Comparison of ENCODE assay signal across 27 mouse cellular contexts in genomic region chr2:5936068-5936467, GRCm38 (mm10). TPM values are rescaled to one million over a fixed set of nuclear protein-coding genes. Genes with fewer than 3 reads are reported as not detected.
DNase-seq lines count a peak whose midpoint lies in the region; ATAC-seq and TF ChIP-seq lines count a peak whose summit lies in the region.
"Had no signal": no experiment of that assay in that cellular context is flagged by ENCODE, and none has a peak within 500 bp of the region (broad histone marks: within the 10 kb centered on the region; RNA-seq: fewer than 3 reads in every experiment).

No protein-coding gene starts in this region.

- H3K27me3 ChIP-seq in kidney, embryonic 15.5 days, result no peaks in the 10 kb centered on the region
- no peaks in the 10 kb centered on the region for H3K27me3 ChIP-seq in liver, postnatal 0 days (ENCODE audit: insufficient read depth, low read length)
- no peaks in the 10 kb centered on the region for H3K27me3 ChIP-seq in liver, embryonic 11.5 days (replicated peaks; ENCODE audit: control insufficient read depth, insufficient read depth, low read length)
- H3K27me3 ChIP-seq: embryonic facial prominence, embryonic 13.5 days; forebrain, embryonic 12.5 days; forebrain, embryonic 15.5 days; heart, embryonic 13.5 days; hindbrain, embryonic 12.5 days; hindbrain, embryonic 15.5 days had no signal

- no peak for TF ChIP-seq EP300 in liver, postnatal 0 days (IDR thresholded peaks at IDR 0.05; ENCODE audit: low read depth)

- TF ChIP-seq CTCF in liver, postnatal 0 days (IDR thresholded peaks at IDR 0.05; ENCODE audit: low read depth), result no peak

- 0 out of 2 replicates have a peak, but pooled peaks cover 6% of the 10 kb centered on the region for H3K4me1 ChIP-seq in kidney, embryonic 15.5 days
- H3K4me1 ChIP-seq in liver, postnatal 0 days (ENCODE audit: insufficient read depth), result 0 out of 2 replicates have a peak, but pooled peaks cover 4% of the 10 kb centered on the region
- H3K4me1 ChIP-seq in liver, embryonic 11.5 days (replicated peaks; ENCODE audit: control insufficient read depth, insufficient read depth, low read length), result 0 out of 2 replicates have a peak, but pooled peaks cover 4% of the 10 kb centered on the region
- H3K4me1 ChIP-seq: embryonic facial prominence, embryonic 10.5 days; embryonic facial prominence, embryonic 13.5 days; forebrain, embryonic 12.5 days; forebrain, embryonic 15.5 days; heart, embryonic 10.5 days; heart, embryonic 13.5 days; hindbrain, embryonic 12.5 days had no signal

- H3K36me3 ChIP-seq in kidney, embryonic 15.5 days, result no peaks in the 10 kb centered on the region
- H3K36me3 ChIP-seq in liver, postnatal 0 days (replicated peaks; ENCODE audit: insufficient read depth, low read length), result peaks cover 4% of the 10 kb centered on the region; the same call in 1 of the 2 replicates
- H3K36me3 ChIP-seq in liver, embryonic 11.5 days (ENCODE audit: control insufficient read depth, insufficient read depth, low read length), result no peaks in the 10 kb centered on the region
- H3K36me3 ChIP-seq: forebrain, embryonic 12.5 days; forebrain, embryonic 15.5 days; heart, embryonic 10.5 days; heart, embryonic 13.5 days; hindbrain, embryonic 12.5 days; hindbrain, embryonic 15.5 days had no signal

- 28% methylated on average over 6 of the region's 6 CpGs for WGBS in kidney, embryonic 15.5 days
- WGBS in liver, postnatal 0 days (ENCODE audit: insufficient replicate concordance), result 74% methylated on average over 6 of the region's 6 CpGs
- 80% methylated on average over 6 of the region's 6 CpGs for WGBS in liver, embryonic 11.5 days

- H3K9me3 ChIP-seq in kidney, embryonic 15.5 days (replicated peaks), result no peaks in the 10 kb centered on the region
- H3K9me3 ChIP-seq in liver, postnatal 0 days (ENCODE audit: low read length), result no peaks in the 10 kb centered on the region
- H3K9me3 ChIP-seq in liver, embryonic 11.5 days (ENCODE audit: control insufficient read depth, low read length), result no peaks in the 10 kb centered on the region
- H3K9me3 ChIP-seq: embryonic facial prominence, embryonic 10.5 days; embryonic facial prominence, embryonic 13.5 days; forebrain, embryonic 12.5 days; forebrain, embryonic 15.5 days; heart, embryonic 10.5 days; heart, embryonic 13.5 days; hindbrain, embryonic 12.5 days; hindbrain, embryonic 15.5 days had no signal

- H3K9ac ChIP-seq in kidney, embryonic 15.5 days, result no peak overlapping the region
- no peak overlapping the region for H3K9ac ChIP-seq in liver, postnatal 0 days (replicated peaks)
- H3K9ac ChIP-seq in liver, embryonic 11.5 days (ENCODE audit: low read depth, low read length), result no peak overlapping the region
- H3K9ac ChIP-seq: embryonic facial prominence, embryonic 13.5 days; forebrain, embryonic 12.5 days; forebrain, embryonic 15.5 days; heart, embryonic 13.5 days; hindbrain, embryonic 12.5 days; hindbrain, embryonic 15.5 days had no signal

- 0 out of 2 replicates have a peak, but pooled peaks have one; percentile 43 for ATAC-seq in kidney, embryonic 15.5 days (replicated peaks; ENCODE audit: low FRiP score)
- no peak for ATAC-seq in liver, postnatal 0 days
- no peak for ATAC-seq in liver, embryonic 11.5 days (replicated peaks; ENCODE audit: low FRiP score)
- ATAC-seq: CD4-positive, CD25-positive, alpha-beta regulatory T cell, adult 4 months; forebrain, embryonic 15.5 days had no signal

- H3K27ac ChIP-seq in kidney, embryonic 15.5 days, result no peak overlapping the region
- H3K27ac ChIP-seq in liver, postnatal 0 days (ENCODE audit: low read depth), result peak overlapping the region; percentile 63
- no peak overlapping the region for H3K27ac ChIP-seq in liver, embryonic 11.5 days (ENCODE audit: low read depth, low read length)
- H3K27ac ChIP-seq: embryonic facial prominence, embryonic 10.5 days; embryonic facial prominence, embryonic 13.5 days; forebrain, embryonic 12.5 days; forebrain, embryonic 15.5 days; heart, adult 2 months; heart, embryonic 10.5 days; heart, embryonic 13.5 days; hindbrain, embryonic 12.5 days; hindbrain, embryonic 15.5 days had no signal

- H3K4me2 ChIP-seq in kidney, embryonic 15.5 days, result no peak overlapping the region
- H3K4me2 ChIP-seq in liver, postnatal 0 days (ENCODE audit: low read depth, low read length), result no peak overlapping the region
- no peak overlapping the region for H3K4me2 ChIP-seq in liver, embryonic 11.5 days
- H3K4me2 ChIP-seq: embryonic facial prominence, embryonic 13.5 days; forebrain, embryonic 12.5 days; forebrain, embryonic 15.5 days; heart, embryonic 13.5 days; hindbrain, embryonic 12.5 days; hindbrain, embryonic 15.5 days had no signal

- no peak overlapping the region for H3K4me3 ChIP-seq in kidney, embryonic 15.5 days (replicated peaks)
- no peak overlapping the region for H3K4me3 ChIP-seq in liver, postnatal 0 days (ENCODE audit: low read depth, low read length)
- H3K4me3 ChIP-seq in liver, embryonic 11.5 days (ENCODE audit: low read depth, low read length), result no peak overlapping the region
- H3K4me3 ChIP-seq: embryonic facial prominence, embryonic 10.5 days; embryonic facial prominence, embryonic 13.5 days; erythroblast, embryonic 14.5 days; forebrain, embryonic 12.5 days; forebrain, embryonic 15.5 days; heart, adult 2 months; heart, embryonic 10.5 days; heart, embryonic 13.5 days; hindbrain, embryonic 12.5 days; hindbrain, embryonic 15.5 days had no signal

- no peak for DNase-seq in kidney, postnatal 14 days
- peak; percentile 14 for DNase-seq in kidney, postnatal 10 days
- no peak for DNase-seq in kidney, adult 18-20 months
- DNase-seq in liver, postnatal 0 days, result no peak
- DNase-seq in liver, embryonic 11.5 days (ENCODE audit: low spot score), result no peak
- DNase-seq in adrenal gland, postnatal 4 days (ENCODE audit: low spot score in 2 of 2), result no peak
- DNase-seq: adrenal gland, adult 2 months; adrenal gland, postnatal 14 days; cerebellum, adult 11-12 months; cerebellum, adult 8-10 months; cerebellum, postnatal 10 days; cerebellum, postnatal 36 days; embryo, embryonic 11 days; gastrocnemius, postnatal 25 days; heart, adult 2 months; heart, postnatal 14 days had no signal

RNA-seq across cellular contexts. Expression of gene Dhtkd1, which starts 6.5 kb away (rescaled TPM):
- polyA plus RNA-seq in kidney, embryonic 15.5 days (2015; fragmentation: Nextera tagmentation; extraction: Ambion mirVana), result 3.8 and 4.6 TPM in 2 replicates
- 5.3 TPM in 2 replicates for polyA plus RNA-seq in liver, postnatal 0 days (2015; fragmentation: Nextera tagmentation; extraction: Ambion mirVana)
- 3.5 and 4.8 TPM in 2 replicates for polyA plus RNA-seq in liver, embryonic 11.5 days (2014; fragmentation: Nextera tagmentation; extraction: Ambion mirVana)
- 10 to 100 TPM in 1 of 2 experiments, 1 to 10 TPM in 1; 9.2 to 11.3 TPM for total RNA-seq in adrenal gland, postnatal 4 days (2021)
- polyA plus RNA-seq: erythroblast, embryonic 14.5 days had no signal

RNA-seq across cellular contexts. Expression of gene Upf2, which starts 15.2 kb away (rescaled TPM):
- 10.7 and 11.5 TPM in 2 replicates for polyA plus RNA-seq in kidney, embryonic 15.5 days (2015; fragmentation: Nextera tagmentation; extraction: Ambion mirVana)
- polyA plus RNA-seq in liver, postnatal 0 days (2015; fragmentation: Nextera tagmentation; extraction: Ambion mirVana), result 2.8 and 3.3 TPM in 2 replicates
- polyA plus RNA-seq in liver, embryonic 11.5 days (2014; fragmentation: Nextera tagmentation; extraction: Ambion mirVana), result 10.4 and 10.7 TPM in 2 replicates
- 10 to 100 TPM; 26.4 to 26.5 TPM for total RNA-seq in adrenal gland, postnatal 4 days (2021)

RNA-seq across cellular contexts. Expression of gene Sec61a2, which starts 40.8 kb away (rescaled TPM):
- 88.7 and 99.8 TPM in 2 replicates for polyA plus RNA-seq in kidney, embryonic 15.5 days (2015; fragmentation: Nextera tagmentation; extraction: Ambion mirVana)
- polyA plus RNA-seq in liver, postnatal 0 days (2015; fragmentation: Nextera tagmentation; extraction: Ambion mirVana), result 8.3 and 9.5 TPM in 2 replicates
- 48.1 and 51.8 TPM in 2 replicates for polyA plus RNA-seq in liver, embryonic 11.5 days (2014; fragmentation: Nextera tagmentation; extraction: Ambion mirVana)
- total RNA-seq in adrenal gland, postnatal 4 days (2021), result 10 to 100 TPM; 72.0 to 75.8 TPM
